In genomic region chr8:105346611-105347427, GRCm38 (mm10) we compare ENCODE assay signal across 8 mouse cellular contexts. TPM values are rescaled to one million over a fixed set of nuclear protein-coding genes. Genes with fewer than 3 reads are reported as not detected.
DNase-seq lines count a peak whose midpoint lies in the region; ATAC-seq and TF ChIP-seq lines count a peak whose summit lies in the region.

No protein-coding gene starts in this region.

- H3K27ac ChIP-seq in embryonic fibroblast, embryonic 13.5 days (ENCODE audit: insufficient read depth, low read length): peak overlapping the region; percentile 55
- H3K27ac ChIP-seq in heart, embryonic 14.5 days (replicated peaks in 1 of 2; ENCODE audit: control insufficient read depth in 1 of 2, insufficient read depth in 1 of 2, low read depth in 2 of 2, low read length in 2 of 2): peak overlapping the region; percentile 78 to 92

- H3K4me3 ChIP-seq in E14TG2a.4 (replicated peaks; ENCODE audit: low read length): peak overlapping the region; percentile 90
- H3K4me3 ChIP-seq in embryonic fibroblast, embryonic 13.5 days (ENCODE audit: insufficient read depth, low read length): peak overlapping the region; percentile 75
- H3K4me3 ChIP-seq in heart, embryonic 14.5 days (ENCODE audit: control insufficient read depth in 1 of 2, insufficient read depth in 1 of 2, low read depth in 1 of 2, low read length in 2 of 2): peak overlapping the region; percentile 64 to 77

- WGBS in heart, embryonic 14.5 days: 2% methylated on average over 30 of the region's 34 CpGs

- peak; percentile 51 for ATAC-seq in heart, embryonic 14.5 days (ENCODE audit: insufficient number of reproducible peaks, insufficient read depth, low FRiP score, low read depth)

- H3K4me1 ChIP-seq in E14TG2a.4 (replicated peaks; ENCODE audit: low read depth, low read length): peaks cover 71% of the 10 kb centered on the region
- peaks cover 12% of the 10 kb centered on the region for H3K4me1 ChIP-seq in embryonic fibroblast, embryonic 13.5 days (ENCODE audit: control insufficient read depth, insufficient read depth, low read length)
- H3K4me1 ChIP-seq in heart, embryonic 14.5 days (ENCODE audit: control insufficient read depth in 2 of 2, insufficient read depth in 2 of 2, low read length in 2 of 2): peaks cover 31 to 45% of the 10 kb centered on the region in 2 experiments

- peak; percentile 36 to 53 for DNase-seq in adrenal gland, adult 18-20 months (ENCODE audit: low spot score in 2 of 2)
- peak; percentile 87 for DNase-seq in kidney, postnatal 10 days
- DNase-seq in lung, postnatal 14 days: peak; percentile 82
- DNase-seq in retina, postnatal 1 day: peak; percentile 55
- no peak for DNase-seq in layer of hippocampus, adult 18-20 months (ENCODE audit: low spot score in 2 of 2)

- TF ChIP-seq CTCF in E14TG2a.4 (conservative IDR thresholded peaks at IDR 0.05; ENCODE audit: low read length): no peak
- TF ChIP-seq CTCF in embryonic fibroblast, embryonic 13.5 days (IDR thresholded peaks at IDR 0.05; ENCODE audit: borderline replicate concordance, insufficient read depth, low read length): no peak

- H3K4me2 ChIP-seq in heart, embryonic 14.5 days (ENCODE audit: low read length): peak overlapping the region; percentile 97

- H3K9ac ChIP-seq in heart, embryonic 14.5 days (ENCODE audit: low read length): peak overlapping the region; percentile 78

- peak; percentile 43; the same call in 1 of the 2 replicates for TF ChIP-seq POLR2A in embryonic fibroblast, embryonic 13.5 days (IDR thresholded peaks at IDR 0.05; ENCODE audit: low read depth, low read length)

- no peaks in the 10 kb centered on the region for H3K9me3 ChIP-seq in E14TG2a.4 (ENCODE audit: low read length)
- H3K9me3 ChIP-seq in heart, embryonic 14.5 days (ENCODE audit: control insufficient read depth, low read length): no peaks in the 10 kb centered on the region

- peaks cover 44% of the 10 kb centered on the region for H3K27me3 ChIP-seq in E14TG2a.4 (ENCODE audit: insufficient read depth, low read length)
- H3K27me3 ChIP-seq in heart, embryonic 14.5 days (ENCODE audit: control insufficient read depth, insufficient read depth, low read length): 0 out of 2 replicates have a peak, but pooled peaks cover 5% of the 10 kb centered on the region

- 0 out of 2 replicates have a peak, but pooled peaks cover 4% of the 10 kb centered on the region for H3K36me3 ChIP-seq in E14TG2a.4 (ENCODE audit: insufficient read depth, low read length)
- H3K36me3 ChIP-seq in heart, embryonic 14.5 days (ENCODE audit: control insufficient read depth, insufficient read depth, low read length): 0 out of 2 replicates have a peak, but pooled peaks cover 5% of the 10 kb centered on the region

RNA-seq across cellular contexts. Expression of gene Fhod1, which starts 0.9 kb away (rescaled TPM):
- 1 to 10 TPM; 8.3 to 8.6 TPM for total RNA-seq in adrenal gland, adult 18-20 months (2021)
- 16.0 and 22.6 TPM in 2 replicates for polyA plus RNA-seq in embryonic fibroblast, embryonic 13.5 days (2011; ENCODE audit: insufficient read length, low read depth, missing spikeins)
- 2.2 and 2.3 TPM in 2 replicates for polyA plus RNA-seq in heart, embryonic 14.5 days (2014; fragmentation: Nextera tagmentation; extraction: Ambion mirVana)
- total RNA-seq in layer of hippocampus, adult 18-20 months (2021): 1 to 10 TPM; 2.0 to 3.4 TPM

RNA-seq across cellular contexts. Expression of gene Slc9a5, which starts 1.8 kb away (rescaled TPM):
- total RNA-seq in adrenal gland, adult 18-20 months (2021): under 1 TPM; 0.58 to 0.93 TPM
- 8.9 and 10.3 TPM in 2 replicates for polyA plus RNA-seq in embryonic fibroblast, embryonic 13.5 days (2011; ENCODE audit: insufficient read length, low read depth, missing spikeins)
- 0.90 and 1.3 TPM in 2 replicates for polyA plus RNA-seq in heart, embryonic 14.5 days (2014; fragmentation: Nextera tagmentation; extraction: Ambion mirVana)
- 10 to 100 TPM; 11.9 to 13.0 TPM for total RNA-seq in layer of hippocampus, adult 18-20 months (2021)

RNA-seq across cellular contexts. Expression of gene Tmem208, which starts 20.7 kb away (rescaled TPM):
- 10 to 100 TPM; 55.6 to 69.6 TPM for total RNA-seq in adrenal gland, adult 18-20 months (2021)
- 54.3 and 69.1 TPM in 2 replicates for polyA plus RNA-seq in embryonic fibroblast, embryonic 13.5 days (2011; ENCODE audit: insufficient read length, low read depth, missing spikeins)
- polyA plus RNA-seq in heart, embryonic 14.5 days (2014; fragmentation: Nextera tagmentation; extraction: Ambion mirVana): 81.1 and 88.6 TPM in 2 replicates
- total RNA-seq in layer of hippocampus, adult 18-20 months (2021): 10 to 100 TPM; 41.0 to 41.2 TPM

RNA-seq across cellular contexts. Expression of gene Lrrc29, which starts 20.7 kb away (rescaled TPM):
- total RNA-seq in adrenal gland, adult 18-20 months (2021): 1 to 10 TPM; 3.1 to 3.8 TPM
- 1.2 and 1.6 TPM in 2 replicates for polyA plus RNA-seq in embryonic fibroblast, embryonic 13.5 days (2011; ENCODE audit: insufficient read length, low read depth, missing spikeins)
- 1.2 and 1.4 TPM in 2 replicates for polyA plus RNA-seq in heart, embryonic 14.5 days (2014; fragmentation: Nextera tagmentation; extraction: Ambion mirVana)
- total RNA-seq in layer of hippocampus, adult 18-20 months (2021): 1 to 10 TPM; 4.6 to 5.3 TPM

RNA-seq across cellular contexts. Expression of gene Plekhg4, which starts 26.3 kb away (rescaled TPM):
- under 1 TPM; 0.17 to 0.67 TPM for total RNA-seq in adrenal gland, adult 18-20 months (2021)
- 3.7 and 3.9 TPM in 2 replicates for polyA plus RNA-seq in embryonic fibroblast, embryonic 13.5 days (2011; ENCODE audit: insufficient read length, low read depth, missing spikeins)
- polyA plus RNA-seq in heart, embryonic 14.5 days (2014; fragmentation: Nextera tagmentation; extraction: Ambion mirVana): 0.11 and 0.23 TPM in 2 replicates
- 1 to 10 TPM in 1 of 2 experiments, under 1 TPM in 1; 0.84 to 1.3 TPM for total RNA-seq in layer of hippocampus, adult 18-20 months (2021)

Comparison
In these comparisons a context has a peak if more than half of its experiments do, and no peak if none do; other contexts are left out.
1. DNase-seq: peak in adrenal gland, adult 18-20 months (2 of 2), kidney, postnatal 10 days (single experiment), lung, postnatal 14 days (single experiment) and retina, postnatal 1 day (single experiment); none in layer of hippocampus, adult 18-20 months (0 of 2).
2. RNA of gene Slc9a5, which starts 1.8 kb away (total RNA-seq): 11.9 to 13.0 TPM in layer of hippocampus, adult 18-20 months; 0.58 to 0.93 TPM in adrenal gland, adult 18-20 months; every median in the first group is over 4 times any median in the second.
3. Peak in every context shown above with its lines, with median percentiles within 50 percentile points of each other: H3K4me3 ChIP-seq.